Mouse (Mus musculus) neural tube, embryonic 13.5 days (tissue): ENCODE results near the gene Zfp827. TPM values are rescaled to one million over a fixed set of nuclear protein-coding genes. Genes with fewer than 3 reads are reported as not detected.

Experiments
- ATAC-seq: fragments of 200-750 bp; cut with Nextera tagmentation; 2 replicates; pipeline ENCODE4 v1.8.0; 2017; ENCODE audit warnings: low read depth, mild to moderate bottlenecking, moderate TSS enrichment, moderate library complexity
- H3K27ac ChIP-seq: fragments of 300-500 bp; sonication (generic); replicated peaks from 2 replicates; pipeline ENCODE4 v1.5.1; 2015; ENCODE audit warnings: moderate library complexity, mild to moderate bottlenecking, inconsistent platforms
- H3K27me3 ChIP-seq: fragments of 300-500 bp; sonication (generic); 2 replicates; pipeline ENCODE4 v1.6.1; 2015; ENCODE audit warnings: mild to moderate bottlenecking, inconsistent platforms
- H3K36me3 ChIP-seq: fragments of 300-500 bp; sonication (generic); 2 replicates; pipeline ENCODE4 v1.6.1; 2015; ENCODE audit warnings: mild to moderate bottlenecking, inconsistent platforms
- H3K4me1 ChIP-seq: fragments of 300-500 bp; sonication (generic); replicated peaks from 2 replicates; pipeline ENCODE4 v1.6.1; 2015; ENCODE audit warnings: inconsistent platforms
- H3K4me2 ChIP-seq: fragments of 300-500 bp; sonication (generic); 2 replicates; pipeline ENCODE4 v1.6.1; 2015; ENCODE audit warnings: inconsistent platforms, mild to moderate bottlenecking, moderate library complexity
- H3K4me3 ChIP-seq: fragments of 300-500 bp; sonication (generic); 2 replicates; pipeline ENCODE4 v1.5.1; 2015; ENCODE audit warnings: mild to moderate bottlenecking, inconsistent platforms
- H3K9ac ChIP-seq: fragments of 300-500 bp; sonication (generic); 2 replicates; pipeline ENCODE4 v1.6.1; 2015; ENCODE audit warnings: moderate library complexity, mild to moderate bottlenecking, inconsistent platforms
- H3K9me3 ChIP-seq: fragments of 300-500 bp; sonication (generic); 2 replicates; pipeline ENCODE4 v1.6.1; 2016; ENCODE audit warnings: inconsistent platforms
- WGBS: fragments of 180-500 bp; shearing (Covaris S2); methylation state at CpG from one replicate; pipeline ENCODE4 v1.1.7; 2015; 5-methylcytosine and 5-hydroxymethylcytosine counted together
- polyA plus RNA-seq: library from polyadenylated mRNA; unstranded; fragments of >200 nt; fragmentation: Nextera tagmentation; extraction: Ambion mirVana; gene quantifications from 2 replicates; pipeline ENCODE4 v1.2.1, GENCODE M21; 2015

Gene Zfp827
- polyA plus RNA-seq, 1 experiment from 2014 or later: 11.0 TPM

DNA sequence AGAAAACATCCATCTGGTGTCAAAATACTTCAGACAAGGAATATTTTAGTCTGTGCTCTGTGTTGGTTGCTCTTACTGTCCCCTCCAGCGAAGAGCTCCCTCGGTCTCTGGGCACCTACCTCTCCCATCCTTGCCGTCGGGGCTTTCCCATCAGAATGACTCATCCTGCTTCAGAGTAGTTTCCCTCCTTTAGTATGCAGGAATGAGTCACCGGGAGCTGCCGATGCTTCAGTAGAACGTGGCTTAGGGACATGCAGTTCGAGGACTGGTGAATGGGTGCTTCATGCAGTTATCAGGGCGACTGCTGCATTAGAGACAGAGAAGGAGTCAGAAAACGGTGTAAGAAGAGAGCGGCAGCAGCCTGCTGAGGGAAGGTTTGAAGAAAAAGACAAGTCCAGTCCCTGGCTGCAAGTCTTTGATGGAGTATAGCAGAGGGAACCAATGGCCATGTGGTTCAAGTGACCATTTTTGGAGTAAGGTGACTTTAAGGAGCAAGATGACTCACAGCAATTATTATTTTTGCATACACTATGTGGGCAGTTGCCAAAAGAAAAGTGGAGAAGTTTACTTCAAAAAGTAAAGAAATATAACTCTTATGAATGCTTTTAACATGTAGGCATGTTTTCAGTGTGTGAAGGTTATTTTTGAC is 122.4 kb downstream of the Zfp827 start:
- WGBS: 83% methylated on average over 11 of the region's 11 CpGs
- no peaks in the 10 kb centered on the region for H3K4me1 ChIP-seq
- no peak for ATAC-seq
- H3K4me3 ChIP-seq: no peak overlapping the region
- H3K9ac ChIP-seq: no peak overlapping the region
- H3K4me2 ChIP-seq: no peak overlapping the region
- H3K9me3 ChIP-seq: no peaks in the 10 kb centered on the region
- H3K27me3 ChIP-seq: no peaks in the 10 kb centered on the region
- H3K36me3 ChIP-seq: peaks cover 31% of the 10 kb centered on the region
- no peak overlapping the region for H3K27ac ChIP-seq

DNA sequence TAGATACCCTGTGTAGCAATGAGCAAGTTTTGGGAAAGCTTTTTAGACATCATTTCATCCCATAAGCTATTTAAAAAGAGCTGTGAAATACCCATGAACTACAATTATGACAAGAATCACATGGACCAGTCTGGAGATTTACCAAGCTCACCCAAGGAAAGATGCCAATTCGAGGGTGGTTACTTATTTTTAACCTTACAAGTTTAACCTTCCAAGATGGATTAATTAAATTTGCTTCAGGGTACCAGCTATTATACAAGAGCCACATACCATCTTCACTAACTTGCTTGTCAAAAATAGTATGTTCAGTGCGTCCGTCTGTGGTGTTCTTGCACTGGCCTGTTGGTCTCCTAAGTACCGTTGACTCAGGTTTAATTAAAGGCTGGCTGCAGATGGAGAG is 123.4 kb downstream of the Zfp827 start:
- Histone ChIP-seq H3K27me3 (no peaks in the 10 kb centered on the region), H3K36me3 (peaks cover 30% of the 10 kb centered on the region), H3K4me3 (no peak overlapping the region), H3K27ac (no peak overlapping the region), H3K4me2 (no peak overlapping the region), H3K4me1 (no peaks in the 10 kb centered on the region), H3K9me3 (no peaks in the 10 kb centered on the region), H3K9ac (no peak overlapping the region)
- WGBS: 91% methylated on average over 4 of the region's 4 CpGs
- no peak for ATAC-seq

DNA sequence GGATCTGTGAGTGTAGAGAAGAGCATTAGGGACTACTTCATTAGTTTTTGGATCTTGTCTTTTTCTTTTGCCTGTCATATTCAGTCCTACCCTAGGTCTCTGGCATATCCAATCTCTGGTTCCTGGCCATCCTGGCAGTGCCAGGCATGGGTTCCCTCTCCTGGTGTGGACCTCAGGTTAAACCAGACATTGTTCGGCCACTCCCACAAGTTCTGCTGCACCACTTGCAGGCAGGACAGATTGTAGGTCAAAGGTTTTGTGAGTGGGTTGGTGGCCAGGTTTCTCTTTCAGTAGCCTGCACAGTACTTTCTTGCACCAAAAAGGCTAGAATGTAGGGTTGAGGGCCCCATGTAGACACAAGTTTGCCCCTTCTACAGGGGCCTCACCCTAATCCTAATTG is 125.0 kb downstream of the Zfp827 start:
- H3K27ac ChIP-seq: no peak overlapping the region

DNA sequence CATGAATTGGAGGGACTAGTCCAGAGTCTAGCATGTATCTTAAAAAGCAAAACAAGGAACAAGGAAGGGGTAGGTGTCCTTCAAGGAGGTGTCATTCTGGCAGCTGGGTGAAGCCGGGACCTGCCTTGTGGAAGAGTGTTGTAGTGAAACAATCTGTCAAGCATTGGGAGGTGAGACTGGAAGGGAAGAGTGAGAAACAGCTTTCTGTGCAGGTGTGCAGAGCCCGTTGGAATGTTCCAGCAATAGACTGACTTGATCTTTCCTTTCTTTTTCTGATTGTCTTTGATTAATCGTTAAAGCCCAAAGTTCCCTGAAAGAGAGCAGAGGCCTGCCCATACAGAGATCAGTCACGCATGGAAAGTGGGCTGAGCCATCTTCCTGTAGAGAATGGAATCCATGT is 125.4 kb downstream of the Zfp827 start:
- Histone ChIP-seq H3K4me1 (no peaks in the 10 kb centered on the region), H3K27me3 (no peaks in the 10 kb centered on the region)
- 74% methylated on average over 4 of the region's 4 CpGs for WGBS

More for the DNA sequence above, 125.0 kb downstream of the Zfp827 start:
- Histone ChIP-seq H3K27me3 (no peaks in the 10 kb centered on the region), H3K4me1 (no peaks in the 10 kb centered on the region), H3K4me3 (no peak overlapping the region), H3K9ac (no peak overlapping the region), H3K36me3 (peaks cover 38% of the 10 kb centered on the region), H3K9me3 (no peaks in the 10 kb centered on the region), H3K4me2 (no peak overlapping the region)
- no peak for ATAC-seq
- WGBS: 96% methylated on average over 1 of the region's 1 CpGs

DNA sequence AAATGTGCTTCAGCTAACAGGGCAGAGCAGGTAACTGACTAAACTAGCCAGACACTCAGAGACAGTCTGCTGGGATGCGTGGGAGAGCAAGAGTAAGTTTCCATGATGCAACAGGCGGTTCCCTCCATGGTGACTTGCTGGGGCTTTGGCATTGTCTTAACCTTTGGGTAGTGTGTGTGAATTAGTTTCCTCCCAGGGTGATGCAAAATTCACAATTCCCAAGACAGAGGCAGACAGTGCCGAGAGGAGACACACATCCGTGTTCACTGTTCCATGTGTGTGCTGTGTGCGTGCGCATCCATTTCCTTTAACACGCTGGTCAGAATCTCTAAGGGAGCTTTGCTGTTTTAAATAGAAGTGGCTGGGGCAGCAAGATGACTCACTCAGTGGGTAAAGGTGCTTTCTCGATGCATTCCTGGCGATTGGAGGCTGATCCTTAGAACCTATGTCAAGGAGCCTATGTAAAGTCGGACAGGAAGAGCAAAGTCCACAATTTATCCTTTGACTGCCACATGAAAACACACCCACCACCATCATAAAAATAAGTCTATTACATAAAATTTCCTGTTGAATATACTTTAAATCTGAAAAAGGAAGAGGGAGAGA is 127.4 kb downstream of the Zfp827 start:
- no peak for ATAC-seq
- Histone ChIP-seq H3K9ac (no peak overlapping the region), H3K4me3 (no peak overlapping the region), H3K27me3 (no peaks in the 10 kb centered on the region), H3K27ac (no peak overlapping the region), H3K9me3 (no peaks in the 10 kb centered on the region), H3K4me2 (no peak overlapping the region), H3K4me1 (no peaks in the 10 kb centered on the region), H3K36me3 (peaks cover 51% of the 10 kb centered on the region)
- WGBS: 96% methylated on average over 10 of the region's 10 CpGs

More for the DNA sequence above, 125.4 kb downstream of the Zfp827 start:
- Histone ChIP-seq H3K36me3 (peaks cover 39% of the 10 kb centered on the region), H3K27ac (no peak overlapping the region), H3K4me2 (no peak overlapping the region), H3K9ac (no peak overlapping the region), H3K9me3 (no peaks in the 10 kb centered on the region), H3K4me3 (no peak overlapping the region)
- no peak for ATAC-seq

DNA sequence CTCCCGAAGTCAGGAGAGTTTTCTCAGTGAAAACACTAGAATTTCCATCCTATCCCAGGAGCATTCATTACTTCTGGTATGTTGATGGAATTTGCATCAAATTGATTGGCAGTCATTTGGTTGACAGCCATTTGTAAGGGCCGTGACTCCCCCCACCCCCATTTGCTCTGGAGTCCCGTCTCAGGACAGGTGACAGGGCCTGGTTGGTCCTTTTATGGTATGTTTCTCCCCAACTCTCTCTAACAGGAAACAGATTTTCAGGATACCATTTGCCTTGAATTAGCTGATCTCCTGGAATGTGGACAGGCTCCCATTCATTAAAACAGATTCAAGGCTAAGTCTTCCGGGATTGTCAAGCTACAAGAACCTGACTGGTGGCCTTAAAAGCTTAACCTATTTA is 129.1 kb downstream of the Zfp827 start:
- WGBS: 73% methylated on average over 4 of the region's 4 CpGs
- no peak for ATAC-seq
- no peak overlapping the region for H3K9ac ChIP-seq
- H3K27ac ChIP-seq: no peak overlapping the region
- no peak overlapping the region for H3K4me3 ChIP-seq
- H3K36me3 ChIP-seq: peaks cover 51% of the 10 kb centered on the region
- H3K4me2 ChIP-seq: no peak overlapping the region
- H3K4me1 ChIP-seq: no peaks in the 10 kb centered on the region
- H3K27me3 ChIP-seq: no peaks in the 10 kb centered on the region
- no peaks in the 10 kb centered on the region for H3K9me3 ChIP-seq

DNA sequence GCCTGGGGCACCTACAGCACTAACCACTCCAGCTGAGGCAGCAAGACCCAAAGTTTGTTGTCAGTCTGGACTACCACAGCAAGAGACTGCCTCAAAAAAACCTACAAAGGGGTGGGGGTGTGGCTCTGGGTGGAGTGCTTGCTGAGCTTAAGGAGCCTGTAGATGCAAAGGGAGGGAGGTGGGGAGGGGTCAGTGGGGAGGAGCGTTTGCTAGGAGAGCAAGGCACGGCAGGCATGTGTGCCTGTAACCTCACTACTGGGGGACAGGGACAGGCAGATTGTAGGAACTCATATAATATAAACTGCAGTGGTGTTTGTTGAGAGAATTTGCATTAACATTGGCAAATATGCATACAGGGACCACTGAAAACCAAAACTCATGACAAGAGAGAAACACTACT is 130.1 kb downstream of the Zfp827 start:
- 56% methylated on average over 2 of the region's 2 CpGs for WGBS
- ATAC-seq: no peak
- H3K9me3 ChIP-seq: no peaks in the 10 kb centered on the region

DNA sequence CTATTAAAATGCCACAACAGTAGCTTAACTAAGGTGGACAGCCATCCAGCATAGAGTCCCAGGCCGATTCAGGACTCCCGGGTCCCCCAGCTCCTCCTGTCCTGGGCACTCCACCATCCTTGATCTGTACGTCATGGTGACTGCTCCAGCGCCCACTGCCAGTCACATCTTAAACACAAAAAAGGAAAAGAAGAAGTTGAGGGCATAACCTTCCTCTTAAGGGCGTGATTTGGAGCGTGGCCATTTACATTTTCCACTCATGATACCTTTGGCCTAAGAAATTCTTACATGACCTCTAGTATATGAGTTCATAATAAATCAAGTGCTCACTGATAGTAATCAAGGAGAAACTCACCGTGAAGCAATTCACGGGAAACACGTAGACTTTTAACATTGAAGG is 131.2 kb downstream of the Zfp827 start:
- ATAC-seq: no peak
- Histone ChIP-seq H3K4me1 (peaks cover 19% of the 10 kb centered on the region), H3K9me3 (no peaks in the 10 kb centered on the region), H3K9ac (no peak overlapping the region), H3K4me3 (no peak overlapping the region), H3K27ac (no peak overlapping the region), H3K27me3 (no peaks in the 10 kb centered on the region), H3K4me2 (no peak overlapping the region), H3K36me3 (peaks cover 35% of the 10 kb centered on the region)
- 88% methylated on average over 9 of the region's 9 CpGs for WGBS

More for the DNA sequence above, 130.1 kb downstream of the Zfp827 start:
- no peaks in the 10 kb centered on the region for H3K27me3 ChIP-seq
- H3K36me3 ChIP-seq: peaks cover 43% of the 10 kb centered on the region
- no peak overlapping the region for H3K4me2 ChIP-seq
- H3K4me3 ChIP-seq: no peak overlapping the region
- no peak overlapping the region for H3K27ac ChIP-seq
- H3K4me1 ChIP-seq: peaks cover 9% of the 10 kb centered on the region
- no peak overlapping the region for H3K9ac ChIP-seq

DNA sequence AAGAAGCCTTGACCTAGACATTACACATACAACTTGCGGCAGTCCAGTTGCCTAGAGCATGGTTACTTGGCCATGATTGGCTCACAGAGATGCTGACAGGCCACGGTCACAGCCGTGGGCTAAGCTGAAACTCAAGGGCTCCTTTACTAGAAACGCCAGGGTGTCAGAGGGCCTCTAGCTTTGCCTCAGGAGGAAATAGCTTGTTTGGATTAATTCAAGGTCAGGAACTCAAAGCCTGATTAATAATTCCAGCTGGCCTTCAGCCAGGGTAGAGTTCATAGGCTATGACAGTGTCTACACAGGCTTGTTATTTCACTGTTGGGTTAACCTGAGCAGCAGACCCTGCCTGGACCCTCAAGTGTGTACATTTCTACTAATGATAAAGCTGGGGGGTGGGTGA is 132.1 kb downstream of the Zfp827 start:
- H3K9ac ChIP-seq: no peak overlapping the region
- no peak overlapping the region; the same call in 1 of the 2 replicates for H3K27ac ChIP-seq
- 83% methylated on average over 4 of the region's 4 CpGs for WGBS
- no peak overlapping the region for H3K4me3 ChIP-seq
- no peaks in the 10 kb centered on the region for H3K9me3 ChIP-seq
- no peak for ATAC-seq
- H3K4me1 ChIP-seq: peaks cover 28% of the 10 kb centered on the region
- H3K36me3 ChIP-seq: peaks cover 35% of the 10 kb centered on the region
- no peak overlapping the region for H3K4me2 ChIP-seq
- no peaks in the 10 kb centered on the region for H3K27me3 ChIP-seq

DNA sequence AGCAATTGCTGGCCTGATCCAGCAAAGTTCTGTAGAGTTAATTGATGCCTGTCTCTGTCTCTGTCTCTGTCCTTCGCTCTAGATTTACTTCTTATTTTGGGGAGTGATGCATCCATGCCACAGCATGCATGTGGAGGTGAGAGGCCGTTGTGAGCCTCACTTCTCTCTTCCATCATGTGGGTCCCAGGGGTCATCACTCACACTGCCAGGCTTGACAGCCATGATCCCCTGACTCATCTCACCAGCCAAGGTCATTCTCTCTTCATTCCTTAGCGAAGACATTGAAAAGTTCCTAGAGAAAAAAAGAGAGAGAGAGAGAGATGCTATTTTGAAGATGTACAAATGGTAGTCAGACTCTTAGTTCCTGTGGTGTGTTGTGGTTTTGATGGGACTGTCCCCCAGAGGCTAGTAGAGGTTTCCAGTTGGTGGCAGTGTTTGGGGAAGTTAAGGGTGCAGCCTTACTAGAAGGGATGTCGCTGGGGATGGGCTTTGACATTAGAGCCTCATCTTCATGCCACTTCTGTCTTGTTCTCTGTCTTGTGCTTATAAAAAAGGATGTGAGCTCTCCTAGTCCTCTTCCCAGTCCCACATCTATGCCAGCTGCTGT is 133.0 kb downstream of the Zfp827 start:
- Histone ChIP-seq H3K9me3 (no peaks in the 10 kb centered on the region), H3K27ac (0 out of 2 replicates have a peak overlapping the region, but pooled peaks have one; percentile 9), H3K4me2 (no peak overlapping the region), H3K4me1 (peaks cover 29% of the 10 kb centered on the region), H3K9ac (no peak overlapping the region), H3K36me3 (peaks cover 39% of the 10 kb centered on the region), H3K4me3 (no peak overlapping the region), H3K27me3 (no peaks in the 10 kb centered on the region)
- WGBS: 90% methylated on average over 4 of the region's 4 CpGs
- ATAC-seq: no peak

DNA sequence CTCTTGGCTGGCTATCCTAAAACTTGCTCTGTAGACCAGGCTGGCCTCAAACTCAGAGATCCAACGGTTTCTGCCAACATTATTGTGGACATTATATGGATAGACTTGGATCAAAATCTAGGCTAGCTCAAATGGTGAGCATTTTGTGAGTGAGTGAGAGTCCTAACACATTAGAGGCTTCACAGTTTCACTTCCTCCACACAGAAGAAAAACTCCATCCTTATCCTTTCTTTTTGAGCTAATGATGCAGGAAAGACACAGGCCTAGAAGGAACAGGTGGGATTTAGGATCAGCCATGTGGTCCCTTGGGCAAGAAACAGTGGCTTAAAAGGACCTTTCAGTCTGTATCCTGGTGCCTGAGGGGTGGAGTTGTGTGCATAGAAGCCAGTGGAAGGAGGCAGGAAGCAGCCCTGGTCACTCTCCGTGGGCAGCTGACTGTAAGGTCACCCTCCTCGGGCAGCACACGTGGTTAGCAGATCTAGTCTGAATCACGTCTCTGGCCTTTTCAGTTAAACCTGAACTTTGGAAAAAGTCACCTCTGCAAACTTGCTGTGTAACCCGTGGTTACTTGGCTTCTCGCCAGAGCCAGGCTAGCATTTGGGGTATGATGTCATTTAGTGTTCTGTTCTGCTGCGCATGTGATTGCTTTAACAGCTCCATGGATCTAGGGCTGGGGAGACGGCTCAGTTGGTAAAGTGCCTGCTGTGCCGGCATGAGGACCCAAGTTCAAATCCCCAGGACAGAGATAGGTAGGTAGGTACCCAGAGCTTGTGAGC is 134.5 kb downstream of the Zfp827 start:
- Histone ChIP-seq H3K9me3 (no peaks in the 10 kb centered on the region), H3K27me3 (no peaks in the 10 kb centered on the region), H3K4me1 (peaks cover 29% of the 10 kb centered on the region), H3K4me2 (no peak overlapping the region), H3K27ac (0 out of 2 replicates have a peak overlapping the region, but pooled peaks have one; percentile 29), H3K4me3 (no peak overlapping the region), H3K36me3 (peaks cover 27% of the 10 kb centered on the region), H3K9ac (no peak overlapping the region)
- 54% methylated on average over 10 of the region's 10 CpGs for WGBS
- ATAC-seq: no peak; the same call in 1 of the 2 replicates

DNA sequence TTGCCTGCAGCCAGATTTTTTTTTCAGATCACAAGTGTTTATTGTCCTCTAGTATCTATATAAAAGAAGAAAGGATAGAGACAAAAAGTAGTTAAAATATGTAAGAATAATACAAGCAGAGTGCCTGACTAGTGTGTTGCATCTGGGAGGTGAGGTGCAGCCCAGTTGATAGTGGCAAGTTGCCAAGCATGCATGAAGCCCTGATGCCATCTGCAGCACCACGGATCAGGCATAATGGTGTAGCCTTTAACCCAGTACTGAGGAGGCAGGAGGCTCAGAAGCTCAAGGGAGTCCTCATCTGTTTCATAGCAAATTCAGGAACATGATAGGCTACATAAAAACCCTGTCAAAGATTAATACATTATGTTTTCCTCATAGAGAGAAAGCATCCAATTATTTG is 136.1 kb downstream of the Zfp827 start:
- WGBS: 20% methylated on average over 1 of the region's 1 CpGs
- Histone ChIP-seq H3K4me2 (no peak overlapping the region), H3K9ac (no peak overlapping the region), H3K4me1 (peaks cover 29% of the 10 kb centered on the region), H3K9me3 (no peaks in the 10 kb centered on the region), H3K36me3 (peaks cover 16% of the 10 kb centered on the region), H3K27me3 (no peaks in the 10 kb centered on the region), H3K4me3 (no peak overlapping the region), H3K27ac (0 out of 2 replicates have a peak overlapping the region, but pooled peaks have one; percentile 9)
- ATAC-seq: no peak
